In the genomic region with DNA sequence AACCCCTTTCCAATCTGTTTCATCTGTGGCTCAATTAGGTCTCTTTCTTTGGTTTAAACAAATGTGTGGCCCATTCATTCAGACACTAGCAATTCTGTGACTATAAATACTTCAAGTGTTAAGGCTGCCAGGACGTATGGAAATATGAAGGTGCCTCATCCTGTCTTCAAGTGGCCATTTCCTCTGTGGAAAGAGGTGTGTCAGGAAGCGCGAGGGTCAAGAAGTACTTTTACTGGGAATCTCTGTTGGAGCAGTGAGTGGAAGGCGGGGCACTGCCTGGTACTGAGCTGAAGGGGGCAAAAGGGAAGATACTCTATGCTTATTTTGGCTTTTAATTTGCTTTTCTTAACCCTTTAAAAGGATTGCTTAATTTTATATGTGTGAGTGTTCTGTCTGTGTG, we compare ENCODE assay signal across 17 mouse cellular contexts.
DNase-seq lines count a peak whose midpoint lies in the region; ATAC-seq lines count a peak whose summit lies in the region.
"Had no signal": no experiment of that assay in that cellular context is flagged by ENCODE, and none has a peak within 500 bp of the region (broad histone marks: within the 10 kb centered on the region; RNA-seq: fewer than 3 reads in every experiment).

No protein-coding gene starts in this region.

- no peaks in the 10 kb centered on the region for H3K27me3 ChIP-seq in heart, embryonic 16.5 days (ENCODE audit: control insufficient read depth, insufficient read depth, low read length)
- H3K27me3 ChIP-seq in midbrain, embryonic 11.5 days (ENCODE audit: control insufficient read depth, insufficient read depth, low read length): no peaks in the 10 kb centered on the region; the same call in 1 of the 2 replicates
- no peaks in the 10 kb centered on the region for H3K27me3 ChIP-seq in midbrain, embryonic 16.5 days (ENCODE audit: control insufficient read depth, insufficient read depth, low read depth, low read length)
- no peaks in the 10 kb centered on the region for H3K27me3 ChIP-seq in limb, embryonic 15.5 days
- no peaks in the 10 kb centered on the region for H3K27me3 ChIP-seq in neural tube, embryonic 12.5 days (replicated peaks)
- H3K27me3 ChIP-seq: liver, embryonic 13.5 days; megakaryocyte, embryonic 14.5 days; neural tube, embryonic 13.5 days had no signal

- 0 out of 2 replicates have a peak, but pooled peaks have one; percentile 52 for ATAC-seq in heart, embryonic 16.5 days (replicated peaks; ENCODE audit: extremely low read depth, insufficient read depth, low FRiP score)
- ATAC-seq in midbrain, embryonic 11.5 days (ENCODE audit: low FRiP score): peak; percentile 33; the same call in 1 of the 2 replicates
- no peak for ATAC-seq in midbrain, embryonic 16.5 days
- ATAC-seq in limb, embryonic 15.5 days (ENCODE audit: insufficient number of reproducible peaks, low FRiP score, low TSS enrichment, low read depth): no peak
- no peak for ATAC-seq in neural tube, embryonic 12.5 days (ENCODE audit: low FRiP score, low read depth)
- ATAC-seq: activated CD4-positive, CD25-positive, alpha-beta regulatory T cell, adult 4 months; CD4-positive, CD25-positive, alpha-beta regulatory T cell, adult 4 months had no signal

- no peaks in the 10 kb centered on the region for H3K9me3 ChIP-seq in heart, embryonic 16.5 days (replicated peaks; ENCODE audit: control insufficient read depth, low read length)
- no peaks in the 10 kb centered on the region for H3K9me3 ChIP-seq in midbrain, embryonic 11.5 days (ENCODE audit: control insufficient read depth, low read length)
- H3K9me3 ChIP-seq in midbrain, embryonic 16.5 days (replicated peaks; ENCODE audit: control insufficient read depth, low read length, poor library complexity, severe bottlenecking): no peaks in the 10 kb centered on the region
- H3K9me3 ChIP-seq in limb, embryonic 15.5 days: no peaks in the 10 kb centered on the region
- no peaks in the 10 kb centered on the region for H3K9me3 ChIP-seq in neural tube, embryonic 12.5 days
- H3K9me3 ChIP-seq: liver, embryonic 13.5 days; neural tube, embryonic 13.5 days had no signal

- H3K36me3 ChIP-seq in heart, embryonic 16.5 days (ENCODE audit: control insufficient read depth, insufficient read depth): no peaks in the 10 kb centered on the region
- no peaks in the 10 kb centered on the region for H3K36me3 ChIP-seq in midbrain, embryonic 11.5 days (ENCODE audit: control insufficient read depth, insufficient read depth, low read length)
- no peaks in the 10 kb centered on the region for H3K36me3 ChIP-seq in midbrain, embryonic 16.5 days (ENCODE audit: control insufficient read depth, insufficient read depth, low read length)
- H3K36me3 ChIP-seq in limb, embryonic 15.5 days: peaks cover 6% of the 10 kb centered on the region; the same call in 1 of the 2 replicates
- no peaks in the 10 kb centered on the region for H3K36me3 ChIP-seq in neural tube, embryonic 12.5 days
- H3K36me3 ChIP-seq: liver, embryonic 13.5 days; neural tube, embryonic 13.5 days had no signal

- H3K4me3 ChIP-seq in heart, embryonic 16.5 days (ENCODE audit: low read length): no peak overlapping the region
- no peak overlapping the region for H3K4me3 ChIP-seq in midbrain, embryonic 11.5 days (ENCODE audit: low read depth, low read length)
- no peak overlapping the region for H3K4me3 ChIP-seq in midbrain, embryonic 16.5 days (ENCODE audit: low read depth, low read length)
- no peak overlapping the region for H3K4me3 ChIP-seq in limb, embryonic 15.5 days
- H3K4me3 ChIP-seq in neural tube, embryonic 12.5 days: no peak overlapping the region
- H3K4me3 ChIP-seq: liver, embryonic 13.5 days; neural tube, embryonic 13.5 days had no signal

- H3K4me1 ChIP-seq in heart, embryonic 16.5 days (ENCODE audit: control insufficient read depth, insufficient read depth, low read length): peaks cover 12% of the 10 kb centered on the region
- peaks cover 11% of the 10 kb centered on the region for H3K4me1 ChIP-seq in midbrain, embryonic 11.5 days (ENCODE audit: control insufficient read depth, insufficient read depth, low read length)
- H3K4me1 ChIP-seq in midbrain, embryonic 16.5 days (ENCODE audit: control insufficient read depth, insufficient read depth, low read length): peaks cover 16% of the 10 kb centered on the region
- peaks cover 22% of the 10 kb centered on the region for H3K4me1 ChIP-seq in limb, embryonic 15.5 days
- peaks cover 26% of the 10 kb centered on the region for H3K4me1 ChIP-seq in neural tube, embryonic 12.5 days
- H3K4me1 ChIP-seq: liver, embryonic 13.5 days; megakaryocyte, embryonic 14.5 days had no signal

- DNase-seq in heart, postnatal 14 days: no peak
- DNase-seq in midbrain, embryonic 11.5 days (ENCODE audit: low spot score, missing footprints): no peak
- DNase-seq in urinary bladder, adult 2 months (ENCODE audit: low spot score): no peak
- no peak for DNase-seq in adrenal gland, adult (ENCODE audit: inconsistent age in 2 of 2, low spot score in 1 of 2)
- DNase-seq: cerebellum, adult 11-12 months; liver, embryonic 13.5 days; spleen, adult 18-20 months; thymus, postnatal 36 days had no signal

- intact Hi-C loops in heart, postnatal 14 days (cut with DNase I): no loop called here

- H3K27ac ChIP-seq in heart, embryonic 16.5 days (ENCODE audit: low read length): no peak overlapping the region; the same call in 1 of the 2 replicates
- H3K27ac ChIP-seq in midbrain, embryonic 11.5 days (ENCODE audit: low read depth, low read length): no peak overlapping the region
- no peak overlapping the region; the same call in 1 of the 2 replicates for H3K27ac ChIP-seq in midbrain, embryonic 16.5 days (ENCODE audit: low read length)
- peak overlapping the region; percentile 27; the same call in 1 of the 2 replicates for H3K27ac ChIP-seq in limb, embryonic 15.5 days
- H3K27ac ChIP-seq in neural tube, embryonic 12.5 days: no peak overlapping the region
- H3K27ac ChIP-seq: kidney, postnatal 0 days; liver, embryonic 13.5 days had no signal

- no peak overlapping the region for H3K4me2 ChIP-seq in heart, embryonic 16.5 days (ENCODE audit: low read depth, low read length)
- H3K4me2 ChIP-seq in midbrain, embryonic 11.5 days: peak overlapping the region; percentile 24; the same call in 1 of the 2 replicates
- no peak overlapping the region for H3K4me2 ChIP-seq in midbrain, embryonic 16.5 days (ENCODE audit: low read length)
- H3K4me2 ChIP-seq in limb, embryonic 15.5 days: no peak overlapping the region
- H3K4me2 ChIP-seq in neural tube, embryonic 12.5 days (replicated peaks): peak overlapping the region; percentile 27
- H3K4me2 ChIP-seq: liver, embryonic 13.5 days had no signal

- H3K9ac ChIP-seq in heart, embryonic 16.5 days (ENCODE audit: low read length): no peak overlapping the region
- no peak overlapping the region; the same call in 1 of the 2 replicates for H3K9ac ChIP-seq in midbrain, embryonic 11.5 days (ENCODE audit: low read length)
- no peak overlapping the region for H3K9ac ChIP-seq in midbrain, embryonic 16.5 days (ENCODE audit: low read depth, low read length)
- no peak overlapping the region for H3K9ac ChIP-seq in limb, embryonic 15.5 days
- H3K9ac ChIP-seq in neural tube, embryonic 12.5 days: no peak overlapping the region
- H3K9ac ChIP-seq: liver, embryonic 13.5 days had no signal

- 43% methylated on average over 4 of the region's 4 CpGs for WGBS in heart, embryonic 16.5 days
- WGBS in midbrain, embryonic 11.5 days: 77% methylated on average over 4 of the region's 4 CpGs
- 64% methylated on average over 4 of the region's 4 CpGs for WGBS in midbrain, embryonic 16.5 days
- WGBS in limb, embryonic 15.5 days: 43% methylated on average over 4 of the region's 4 CpGs
- WGBS in neural tube, embryonic 12.5 days: 56% methylated on average over 4 of the region's 4 CpGs

Comparison
In these comparisons a context has a peak if more than half of its experiments do, and no peak if none do; other contexts are left out.
1. ATAC-seq: peak in heart, embryonic 16.5 days (single experiment) and midbrain, embryonic 11.5 days (single experiment); none in midbrain, embryonic 16.5 days (single experiment), limb, embryonic 15.5 days (single experiment) and neural tube, embryonic 12.5 days (single experiment).
2. H3K4me2 ChIP-seq: peak in midbrain, embryonic 11.5 days (single experiment) and neural tube, embryonic 12.5 days (single experiment); none in heart, embryonic 16.5 days (single experiment), midbrain, embryonic 16.5 days (single experiment) and limb, embryonic 15.5 days (single experiment).